Mouse (Mus musculus) lung, postnatal 36 days (tissue): Measurements from ENCODE around the gene Cdh13.
"Not testable (repeated sequence)": the region's sequence is repeated elsewhere in the genome, so short reads cannot be mapped to it uniquely, and the experiment has no call there.

Experiments used
- DNase-seq: peaks from one replicate; pipeline ENCODE4 v3.0.0; 2022; ENCODE audit warnings: mixed read lengths

Gene Cdh13

GRCm38 (mm10) chr8:118713111-118713510, 429.6 kb downstream of the Cdh13 start:
- DNase-seq, result no peak

GRCm38 (mm10) chr8:118713596-118713995, 430.1 kb downstream of the Cdh13 start:
- DNase-seq, result peak; percentile 5

DNA sequence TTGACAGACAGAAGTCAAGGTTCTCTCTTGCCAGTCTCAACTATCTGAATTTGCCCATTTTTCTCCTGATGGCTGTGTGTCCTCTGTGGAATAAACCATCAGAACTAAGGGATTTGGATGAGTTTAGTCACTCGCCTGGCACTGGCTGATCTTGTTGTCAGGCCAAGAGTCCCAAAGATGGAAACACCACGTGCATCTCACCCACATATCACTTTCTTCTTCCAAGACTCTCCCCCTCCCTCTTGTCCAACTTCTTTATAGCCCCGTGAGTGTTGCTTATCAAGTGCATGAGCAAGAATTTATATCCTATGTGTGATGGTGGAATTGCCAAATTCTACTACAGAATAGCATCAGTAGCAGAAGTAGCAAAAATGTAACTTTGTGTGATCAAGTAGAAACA, 439.4 kb downstream of the Cdh13 start:
- DNase-seq, result no peak

DNA sequence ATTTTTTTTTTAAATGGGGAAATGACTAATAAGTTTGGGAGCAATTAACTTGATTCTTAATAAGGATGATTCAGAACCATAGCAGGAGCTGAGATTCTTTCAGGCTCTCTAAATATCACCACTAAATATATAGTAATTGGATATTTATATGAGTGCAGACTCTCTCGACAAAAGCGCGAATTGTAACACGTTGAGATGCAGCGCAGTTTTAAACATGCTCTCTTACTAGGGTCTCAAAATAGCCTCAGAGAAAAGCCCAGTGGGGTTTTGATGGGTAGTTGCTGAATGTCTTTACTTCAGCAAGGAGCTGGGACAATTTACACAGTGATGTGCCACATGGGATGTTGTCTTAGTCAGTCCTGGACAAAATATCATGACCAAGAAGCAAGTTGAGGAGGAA, 442.1 kb downstream of the Cdh13 start:
- DNase-seq, result no peak

- DNase-seq, result no peak
These were observed 458.2 kb downstream of the Cdh13 start for GRCm38 (mm10) chr8:118741781-118742180.

DNA sequence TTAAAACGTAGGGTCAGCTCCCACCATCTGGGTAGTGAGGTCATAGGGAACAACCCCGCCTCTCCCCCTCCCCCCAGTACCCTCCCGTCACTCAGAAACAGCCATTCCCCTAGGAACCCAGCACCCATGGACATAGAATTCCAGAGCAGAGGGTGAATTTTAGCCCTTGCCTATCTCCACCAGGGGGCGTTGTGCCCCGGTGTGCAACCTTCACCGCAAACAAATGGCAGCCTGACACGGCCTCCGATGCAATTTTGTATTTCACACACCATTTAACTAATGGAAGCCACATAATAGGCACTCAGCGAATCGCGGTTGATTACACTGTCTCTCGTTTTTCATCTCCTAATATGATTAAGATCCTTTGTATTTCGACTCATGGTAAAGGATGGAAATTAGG, 461.5 kb downstream of the Cdh13 start:
- no peak for DNase-seq

DNA sequence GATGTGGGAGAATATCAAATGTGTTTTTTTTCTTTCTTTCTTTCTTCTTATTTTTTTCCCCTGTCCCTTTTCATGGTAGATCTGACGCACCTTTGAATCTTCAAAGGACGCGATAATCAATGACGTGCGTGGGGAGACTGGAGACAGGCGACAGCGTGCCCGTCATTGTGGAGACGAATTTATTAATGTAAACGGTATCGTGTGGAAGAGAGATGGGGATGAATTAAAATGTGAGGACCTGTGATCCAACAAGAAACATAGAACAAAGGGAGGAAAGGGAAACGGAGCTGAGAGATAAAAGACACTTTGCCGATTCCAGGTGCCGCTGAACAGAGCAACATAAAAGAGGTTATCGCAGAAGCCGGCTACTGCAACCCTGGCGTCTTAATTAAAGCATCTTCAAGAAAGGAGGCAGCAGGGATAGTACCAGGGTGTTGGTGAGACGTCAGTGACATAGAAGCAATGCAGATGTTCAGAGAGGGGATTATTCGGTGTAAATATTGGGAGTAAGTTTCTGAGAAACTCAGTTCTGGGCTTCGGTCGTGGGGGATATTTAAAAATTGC, 464.6 kb downstream of the Cdh13 start:
- DNase-seq, result no peak

- DNase-seq, result no peak
These were observed 465.7 kb downstream of the Cdh13 start for GRCm38 (mm10) chr8:118749191-118749590.

- no peak for DNase-seq
These were observed 466.3 kb downstream of the Cdh13 start for GRCm38 (mm10) chr8:118749786-118750185.

DNA sequence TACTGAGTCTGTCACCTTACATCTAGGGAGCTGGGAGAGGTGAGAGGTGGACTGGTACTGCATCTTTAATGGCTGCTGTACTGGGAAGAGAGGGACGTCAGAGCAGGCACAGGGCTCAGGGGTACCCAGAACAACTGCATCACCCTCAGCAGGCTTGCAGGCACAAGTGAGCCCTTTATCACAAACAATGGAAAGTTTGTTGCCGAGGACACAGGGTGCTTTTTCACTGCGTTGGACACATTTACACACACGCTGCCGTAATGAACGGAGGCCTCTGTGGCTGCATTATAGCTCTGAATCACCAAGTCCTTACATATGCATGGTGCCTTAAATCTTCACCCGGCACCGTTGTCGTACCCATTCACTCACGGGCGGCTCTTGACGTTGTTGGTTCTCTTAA, 470.2 kb downstream of the Cdh13 start:
- DNase-seq, result no peak

DNA sequence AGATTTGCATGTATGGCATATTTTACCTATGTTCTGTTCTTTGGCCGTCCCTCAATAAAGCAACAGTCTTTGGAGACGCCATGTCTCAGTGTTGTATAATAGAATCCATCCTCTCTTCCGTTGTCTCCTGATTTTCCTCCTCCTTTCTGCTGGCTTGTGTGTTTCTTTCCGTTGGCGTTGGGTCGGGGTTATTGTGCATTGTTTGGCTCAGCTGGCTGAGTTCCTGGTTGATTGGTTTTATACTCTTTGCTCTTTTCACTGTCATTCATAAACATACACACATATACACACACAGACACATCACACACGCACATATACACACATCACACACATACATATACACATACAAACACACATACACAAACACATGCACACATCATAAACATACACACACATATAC, 470.6 kb downstream of the Cdh13 start:
- no peak for DNase-seq

DNA sequence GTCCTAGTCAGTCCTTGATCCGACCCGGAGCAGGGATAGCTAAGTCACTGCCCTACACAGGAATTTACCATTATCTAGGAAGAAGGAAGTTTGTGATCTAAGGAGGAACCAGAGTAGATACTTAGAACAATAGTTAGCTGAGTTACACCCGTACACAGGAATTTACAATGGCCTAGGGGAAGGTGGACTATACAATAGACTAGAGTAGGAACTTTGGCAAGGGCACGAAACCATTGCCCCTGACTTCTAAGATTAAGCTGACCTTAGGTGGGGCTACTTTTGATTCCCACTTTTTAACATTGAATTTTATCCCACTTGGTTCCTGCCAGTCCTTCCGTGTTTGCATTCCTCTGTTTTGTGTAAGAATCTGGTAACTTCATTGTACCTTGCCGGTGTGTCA, 494.0 kb downstream of the Cdh13 start:
- DNase-seq, result not testable (repeated sequence)

GRCm38 (mm10) chr8:118778374-118778773, 494.8 kb downstream of the Cdh13 start:
- no peak for DNase-seq

DNA sequence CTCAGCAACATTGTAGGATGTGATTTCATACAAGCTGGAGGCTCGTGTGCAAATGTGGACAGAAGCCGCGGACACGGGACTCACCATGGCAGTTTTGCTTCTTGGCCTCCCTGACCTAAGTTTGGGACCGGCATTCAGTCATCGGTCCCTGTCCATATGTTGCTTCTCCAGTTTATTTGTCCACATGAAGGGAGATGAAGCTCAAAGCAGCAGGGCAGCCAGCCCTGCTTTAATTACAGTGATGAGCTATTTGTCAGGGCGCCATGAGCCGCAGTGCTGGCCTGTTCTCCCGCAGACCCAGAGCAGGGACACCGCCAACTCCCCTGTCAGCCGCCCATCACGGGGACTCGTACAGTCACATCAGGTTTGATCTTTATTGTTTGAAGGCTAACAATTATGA, 502.1 kb downstream of the Cdh13 start:
- DNase-seq, result no peak

DNA sequence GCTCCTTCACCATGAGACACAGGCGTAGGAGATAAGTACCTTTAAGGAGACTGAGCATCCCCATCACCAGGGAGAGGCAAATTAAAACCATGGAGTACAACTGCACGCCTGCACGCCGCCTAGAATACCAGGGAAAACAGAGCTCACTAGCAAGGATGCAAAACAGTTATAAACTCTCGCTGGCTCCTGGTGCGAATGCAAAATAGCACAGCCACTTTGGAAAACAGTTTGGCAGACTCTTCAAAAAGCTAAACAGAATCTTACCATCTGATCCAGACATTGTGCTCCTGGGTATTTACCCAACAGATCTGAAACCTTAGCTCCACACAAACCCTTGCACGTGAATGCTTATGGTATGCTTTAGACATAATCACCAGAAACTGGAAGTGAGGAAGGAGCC, 506.1 kb downstream of the Cdh13 start:
- no peak for DNase-seq

DNA sequence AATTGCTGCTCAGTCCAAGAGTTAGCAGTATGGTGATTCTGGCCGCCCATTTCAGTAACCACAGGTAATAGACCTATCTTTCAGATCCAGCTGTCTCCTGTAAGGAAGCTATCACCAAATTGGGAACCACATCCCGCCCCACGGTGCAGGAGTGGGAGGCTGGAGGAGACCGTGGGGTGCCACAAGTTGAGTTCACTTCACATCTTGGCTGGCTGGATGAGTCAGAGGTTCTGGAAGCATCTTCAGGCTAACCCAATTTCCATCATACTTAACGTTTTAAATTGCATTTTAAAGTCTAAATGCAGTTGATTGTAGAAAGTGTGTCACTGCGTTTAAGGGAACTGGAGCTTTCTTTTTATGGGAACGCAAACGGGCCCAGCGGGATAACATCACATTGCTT, 511.4 kb downstream of the Cdh13 start:
- no peak for DNase-seq

- DNase-seq, result no peak
These were observed 513.0 kb downstream of the Cdh13 start for GRCm38 (mm10) chr8:118796491-118796890.

DNA sequence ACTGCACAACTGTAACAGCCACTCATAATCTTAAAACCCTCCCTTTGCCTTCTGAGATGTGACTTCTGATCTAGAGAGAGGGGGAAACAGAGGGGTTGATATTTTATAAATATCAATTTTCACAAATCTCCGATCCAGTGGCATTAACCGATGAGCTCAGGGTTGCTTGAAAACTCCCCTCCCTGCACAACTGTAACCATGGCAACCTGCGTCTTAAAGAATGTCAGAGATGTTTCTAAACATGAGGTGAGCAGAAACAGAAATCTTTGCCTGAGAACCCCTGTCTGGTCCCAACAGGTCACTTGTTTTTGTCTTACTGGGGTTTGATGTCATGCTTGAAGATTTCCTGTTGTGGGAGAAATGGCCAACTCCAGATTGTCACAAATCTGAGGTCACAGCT, 513.6 kb downstream of the Cdh13 start:
- no peak for DNase-seq

- no peak for DNase-seq
These were observed 519.6 kb downstream of the Cdh13 start for GRCm38 (mm10) chr8:118803168-118803567.

DNA sequence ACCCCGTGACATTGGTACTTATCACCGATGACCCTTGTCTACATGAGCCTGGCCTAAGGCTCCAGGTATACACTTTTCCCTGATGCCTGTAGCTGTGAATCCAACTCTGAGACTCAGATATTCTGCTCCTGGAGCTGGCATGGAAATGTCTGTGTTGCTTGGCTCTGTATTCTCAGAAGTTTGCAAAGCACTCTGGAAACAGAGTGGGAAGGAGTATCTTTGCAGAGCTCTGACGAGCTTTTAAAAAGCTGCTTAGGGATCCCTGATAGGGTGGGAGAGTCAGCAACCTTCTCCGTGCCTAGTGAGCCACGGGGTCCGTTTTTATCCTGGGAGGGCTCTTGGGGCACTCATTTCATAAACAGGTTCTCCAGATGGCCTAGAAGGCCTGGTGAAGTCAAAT, 526.1 kb downstream of the Cdh13 start:
- no peak for DNase-seq

DNA sequence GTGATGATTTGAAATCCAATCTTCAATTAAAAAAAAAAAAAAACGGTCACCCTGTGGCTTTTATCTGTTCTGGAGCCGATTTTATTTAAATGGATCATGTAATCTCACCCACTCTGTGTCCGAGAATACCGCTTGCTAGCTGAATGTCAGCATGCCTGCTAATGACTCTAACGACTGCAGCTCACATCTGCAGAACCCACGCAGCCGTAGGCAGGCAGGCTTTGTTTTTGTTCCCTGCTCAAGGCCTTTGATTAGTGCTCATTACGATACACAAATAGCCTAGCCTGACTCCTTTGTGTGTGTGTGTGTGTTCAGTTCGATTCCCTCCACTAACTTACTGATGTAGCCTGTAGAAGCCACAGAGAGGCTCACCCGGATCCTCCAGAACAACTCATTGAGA, 531.5 kb downstream of the Cdh13 start:
- DNase-seq, result no peak

GRCm38 (mm10) chr8:118826761-118827160, 543.2 kb downstream of the Cdh13 start:
- DNase-seq, result no peak

DNA sequence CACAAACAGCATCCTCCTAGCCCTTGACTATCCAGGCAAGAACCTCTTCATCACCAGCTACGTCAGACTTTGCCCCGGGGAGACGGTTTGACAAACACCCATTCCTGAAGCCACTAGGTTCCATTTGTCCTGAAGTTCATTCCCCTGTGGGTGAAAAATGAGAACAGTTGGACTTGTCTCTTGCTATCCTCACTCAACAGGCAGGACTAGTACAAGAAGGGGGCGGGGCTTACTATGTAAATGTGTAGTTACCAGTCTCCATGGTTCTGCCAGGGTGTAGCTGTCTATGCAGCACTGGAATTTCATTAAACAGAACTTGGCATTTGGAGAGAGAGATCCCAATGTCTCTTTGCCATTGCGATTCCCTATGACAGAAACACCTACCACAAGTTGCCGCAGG, 544.2 kb downstream of the Cdh13 start:
- no peak for DNase-seq

DNA sequence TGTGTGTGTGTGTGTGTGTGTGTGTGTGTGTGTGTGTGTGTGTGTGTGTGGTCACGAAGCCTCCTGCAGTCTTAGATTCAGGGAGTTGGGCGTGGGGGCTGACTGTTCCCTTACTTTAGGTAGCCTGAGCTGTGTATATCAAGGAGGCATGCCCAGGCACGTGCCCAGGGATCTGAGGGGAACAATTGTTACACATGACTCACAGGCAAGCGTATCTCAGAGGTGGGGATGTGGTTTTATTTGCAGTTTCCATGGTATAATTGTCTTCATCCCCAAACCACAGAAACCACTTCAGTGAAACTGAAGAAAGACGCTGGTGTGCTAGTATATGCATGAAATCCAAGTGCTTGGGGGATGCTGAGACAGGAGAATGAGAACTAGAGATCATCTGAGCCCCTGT, 546.8 kb downstream of the Cdh13 start:
- peak; percentile 1 for DNase-seq

- DNase-seq, result no peak
These were observed 547.5 kb downstream of the Cdh13 start for GRCm38 (mm10) chr8:118831026-118831425.

- DNase-seq, result no peak
These were observed 555.3 kb downstream of the Cdh13 start for GRCm38 (mm10) chr8:118838801-118839200.
